9 mouse cellular contexts compared by ENCODE assay signal in genomic region chr12:45171927-45172642, GRCm38 (mm10).
DNase-seq lines count a peak whose midpoint lies in the region; ATAC-seq and TF ChIP-seq lines count a peak whose summit lies in the region.
"Had no signal": no experiment of that assay in that cellular context is flagged by ENCODE, and none has a peak within 500 bp of the region (broad histone marks: within the 10 kb centered on the region; RNA-seq: fewer than 3 reads in every experiment).

No protein-coding gene starts in this region.

- no peak for TF ChIP-seq EP300 in ES-Bruce4 (IDR thresholded peaks at IDR 0.05; ENCODE audit: insufficient read depth, low read depth, low read length)

- ATAC-seq in forebrain, embryonic 12.5 days (ENCODE audit: low FRiP score) = peak; percentile 82

- TF ChIP-seq CTCF in ES-Bruce4 (IDR thresholded peaks at IDR 0.05; ENCODE audit: low read depth, low read length) = peak; percentile 12
- peak; percentile 82; the same call in 1 of the 2 replicates for TF ChIP-seq CTCF in brain, embryonic 14.5 days (IDR thresholded peaks at IDR 0.05; ENCODE audit: borderline replicate concordance, extremely low read depth, insufficient read depth, insufficient read length)
- peak; percentile 32; the same call in 1 of the 2 replicates for TF ChIP-seq CTCF in lung, adult 2 months (IDR thresholded peaks at IDR 0.05; ENCODE audit: insufficient read depth, low read length)

- H3K36me3 ChIP-seq in ES-Bruce4 (ENCODE audit: control insufficient read depth, insufficient read depth, low read length, poor library complexity, severe bottlenecking) = no peaks in the 10 kb centered on the region
- H3K36me3 ChIP-seq in forebrain, embryonic 12.5 days (replicated peaks) = no peaks in the 10 kb centered on the region
- H3K36me3 ChIP-seq: embryonic facial prominence, embryonic 13.5 days had no signal

- no peak for TF ChIP-seq POLR2A in ES-Bruce4 (IDR thresholded peaks at IDR 0.05; ENCODE audit: insufficient read depth, low read length)
- TF ChIP-seq POLR2A in brain, embryonic 14.5 days (IDR thresholded peaks at IDR 0.05; ENCODE audit: borderline replicate concordance, extremely low read depth, insufficient read depth, insufficient read length, poor library complexity, severe bottlenecking) = no peak
- TF ChIP-seq POLR2A in lung, adult 2 months (IDR thresholded peaks at IDR 0.05; ENCODE audit: borderline replicate concordance, extremely low read depth, low read depth, low read length) = no peak

- WGBS in forebrain, embryonic 12.5 days = 38% methylated on average over 8 of the region's 8 CpGs
- WGBS in lung, adult 2 months = 38% methylated on average over 8 of the region's 8 CpGs

- no peak overlapping the region for H3K27ac ChIP-seq in ES-Bruce4 (ENCODE audit: insufficient read depth, low read length)
- H3K27ac ChIP-seq in forebrain, embryonic 12.5 days = no peak overlapping the region
- H3K27ac ChIP-seq: embryonic facial prominence, embryonic 13.5 days had no signal

- H3K9me3 ChIP-seq in ES-Bruce4 (replicated peaks; ENCODE audit: control insufficient read depth, insufficient read depth, low read length, poor library complexity, severe bottlenecking) = no peaks in the 10 kb centered on the region
- H3K9me3 ChIP-seq in forebrain, embryonic 12.5 days = no peaks in the 10 kb centered on the region
- H3K9me3 ChIP-seq: embryonic facial prominence, embryonic 13.5 days had no signal

- no peak overlapping the region for H3K9ac ChIP-seq in ES-Bruce4 (ENCODE audit: low read depth, poor library complexity, severe bottlenecking)
- no peak overlapping the region for H3K9ac ChIP-seq in forebrain, embryonic 12.5 days
- H3K9ac ChIP-seq: embryonic facial prominence, embryonic 13.5 days had no signal

- H3K4me3 ChIP-seq in ES-Bruce4 (ENCODE audit: low read depth, low read length) = no peak overlapping the region
- H3K4me3 ChIP-seq in forebrain, embryonic 12.5 days (replicated peaks) = no peak overlapping the region
- no peak overlapping the region for H3K4me3 ChIP-seq in lung, adult 2 months (replicated peaks; ENCODE audit: extremely low read depth, low read depth, low read length)
- H3K4me3 ChIP-seq: embryonic facial prominence, embryonic 13.5 days had no signal

- no peak overlapping the region for H3K4me2 ChIP-seq in forebrain, embryonic 12.5 days
- H3K4me2 ChIP-seq: embryonic facial prominence, embryonic 13.5 days had no signal

- H3K27me3 ChIP-seq in ES-Bruce4 (ENCODE audit: control insufficient read depth, insufficient read depth, low read length, poor library complexity, severe bottlenecking) = no peaks in the 10 kb centered on the region; the same call in 1 of the 2 replicates
- H3K27me3 ChIP-seq in forebrain, embryonic 12.5 days = no peaks in the 10 kb centered on the region
- H3K27me3 ChIP-seq: embryonic facial prominence, embryonic 13.5 days had no signal

- DNase-seq in brain, embryonic 14.5 days (ENCODE audit: low read depth) = peak; percentile 94
- peak; percentile 83 for DNase-seq in heart, postnatal 4 days
- peak; percentile 72 for DNase-seq in layer of hippocampus, adult 11-12 months (ENCODE audit: low spot score)
- peak; percentile 56 for DNase-seq in lung, adult 2 months
- peak; percentile 39 for DNase-seq in ovary, postnatal 10 days (ENCODE audit: low spot score)
- DNase-seq in urinary bladder, adult 2 months (ENCODE audit: low spot score) = peak; percentile 39

- no peaks in the 10 kb centered on the region for H3K4me1 ChIP-seq in ES-Bruce4 (ENCODE audit: control insufficient read depth, insufficient read depth, low read length)
- no peaks in the 10 kb centered on the region for H3K4me1 ChIP-seq in forebrain, embryonic 12.5 days
- no peaks in the 10 kb centered on the region for H3K4me1 ChIP-seq in lung, adult 2 months (ENCODE audit: control insufficient read depth, insufficient read depth, low read length)
- H3K4me1 ChIP-seq: embryonic facial prominence, embryonic 13.5 days had no signal

Comparison
In these comparisons a context has a peak if more than half of its experiments do, and no peak if none do; other contexts are left out.
1. CTCF ChIP-seq: peak in every context shown above with its lines; median percentile 82 in brain, embryonic 14.5 days; 32 in lung, adult 2 months; 12 in ES-Bruce4.
2. DNase-seq: peak in every context shown above with its lines; median percentile 94 in brain, embryonic 14.5 days; 83 in heart, postnatal 4 days; 72 in layer of hippocampus, adult 11-12 months; 56 in lung, adult 2 months; 39 in ovary, postnatal 10 days; 39 in urinary bladder, adult 2 months.